Mouse (Mus musculus) C3H10T1/2 (cell line): ENCODE measurements around the gene S100a16. TPM values are rescaled to one million over a fixed set of nuclear protein-coding genes. Genes with fewer than 3 reads are reported as not detected.

Experiments used
- polyA plus RNA-seq, 2 experiments: library from polyadenylated mRNA; unstranded; fragments of >200 nt; fragmentation: generic; extraction: Trizol; gene quantifications; one replicate each; pipeline ENCODE4 v1.2.1; 2012; ENCODE audit warnings: missing spikeins in 2 of 2

The S100a16 gene
- polyA plus RNA-seq = 100 to 1,000 TPM in 1 of 2 experiments, 1 to 10 TPM in 1; 3.9 to 111 TPM

DNA sequence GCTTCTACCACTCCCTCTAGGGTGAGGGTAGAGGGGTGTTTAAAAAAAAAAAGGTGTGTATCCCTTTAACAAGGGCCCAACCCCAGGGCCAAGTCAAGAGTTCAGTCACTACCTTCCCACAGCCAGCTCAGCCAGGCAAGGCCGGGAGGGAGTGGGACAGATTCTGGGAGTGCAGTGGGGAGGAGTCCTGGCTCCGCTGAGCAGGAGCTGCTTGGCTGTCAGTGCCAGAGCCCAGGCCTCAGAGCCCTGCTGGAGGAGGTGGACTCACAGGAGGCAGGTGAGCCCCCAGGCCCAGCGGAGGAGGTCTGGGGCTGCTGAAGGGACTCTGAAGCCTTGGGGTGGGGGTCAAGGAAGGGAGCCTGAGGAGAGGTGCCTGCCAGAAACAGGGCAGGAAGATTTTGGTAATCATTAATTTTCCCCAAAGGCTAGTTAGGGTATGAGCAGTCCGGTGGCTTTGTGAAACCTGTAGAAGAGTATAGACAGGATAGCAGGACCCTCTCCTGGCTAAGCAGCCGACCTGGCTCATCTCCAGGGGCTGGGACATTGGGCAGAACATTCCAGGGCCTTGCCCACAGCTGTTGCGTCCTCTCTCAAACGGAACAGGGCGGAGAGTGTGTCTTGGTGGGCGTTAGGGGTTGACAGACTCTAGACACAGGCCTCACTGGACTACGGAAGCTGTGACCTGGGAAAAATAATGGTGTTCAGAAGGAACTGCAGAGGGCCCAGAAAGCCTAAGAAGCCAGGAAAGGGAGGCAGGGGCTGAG is at the start of gene S100a16:
S100a16 (plus strand) TSS at position 114 of the 764 bp plus-strand sequence.

DNA sequence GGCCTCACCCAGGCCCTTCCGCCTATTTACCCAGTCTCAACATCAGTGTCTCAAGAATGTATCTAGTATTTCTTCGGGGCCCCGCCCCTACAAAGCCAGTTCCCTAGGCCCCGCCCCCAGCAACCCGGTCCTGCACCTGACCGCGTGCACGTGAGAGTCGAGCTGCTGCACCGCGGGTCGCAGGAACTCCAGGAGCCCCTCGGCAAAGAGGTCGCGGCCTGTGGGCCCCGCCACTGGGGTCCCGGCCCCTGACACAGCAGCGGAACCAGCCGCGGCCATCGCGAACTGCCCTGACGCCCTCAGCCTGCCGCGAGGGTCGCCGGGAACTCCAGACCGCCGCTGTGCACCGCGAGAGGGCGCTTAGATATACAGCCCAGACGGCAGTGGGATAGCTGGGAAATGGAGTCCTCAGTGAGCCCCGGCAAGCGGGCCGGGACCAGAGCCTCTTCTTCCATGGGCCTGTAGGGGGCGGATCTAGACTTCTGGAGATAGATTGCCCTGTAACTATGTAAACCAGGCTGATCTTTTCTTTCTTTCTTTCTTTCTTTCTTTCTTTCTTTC is 46.3 kb upstream of the S100a16 start, which contains the start of gene Snapin:
Snapin (minus strand) TSS at position 338 of the 561 bp plus-strand sequence.

DNA sequence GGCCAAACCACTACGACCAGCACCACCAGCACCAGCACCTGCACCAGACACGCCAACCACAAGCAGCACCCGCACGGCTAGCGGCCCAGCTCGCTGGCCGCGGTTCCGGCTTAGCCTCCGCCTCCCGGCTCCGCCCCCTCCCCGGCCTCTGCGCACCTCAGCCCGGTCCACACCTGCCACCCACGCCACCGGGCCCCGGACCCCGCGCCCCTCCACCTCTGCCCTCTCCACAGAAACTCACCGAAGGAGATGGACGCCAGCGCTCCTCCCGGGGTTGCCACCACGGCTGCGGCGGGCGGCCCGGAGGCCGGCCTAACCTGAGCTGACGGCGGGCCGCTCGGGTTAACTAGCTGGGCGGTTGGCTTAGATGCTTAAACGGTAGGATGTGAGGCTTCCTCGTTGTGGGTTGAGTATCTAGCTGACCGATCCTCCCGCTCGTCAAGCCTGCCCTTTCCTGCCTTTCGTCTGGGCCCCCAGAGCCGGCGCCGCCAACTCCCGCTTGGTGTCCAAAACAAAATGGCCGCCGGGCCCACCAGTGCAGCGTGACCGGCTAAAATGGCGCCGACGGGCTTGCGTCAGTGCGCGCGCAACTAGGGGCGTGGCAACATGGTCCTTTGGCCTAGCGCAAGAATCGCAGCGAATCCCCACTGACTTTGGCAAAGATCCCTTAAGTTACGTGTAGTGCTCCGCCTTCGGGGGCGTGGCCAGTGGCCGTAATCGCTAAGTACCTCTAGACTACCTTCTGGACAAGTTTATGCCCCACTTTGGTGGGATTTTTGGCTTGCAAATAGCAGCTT is 27.9 kb upstream of the S100a16 start, which contains the start of gene Chtop:
Chtop (minus strand) TSS at position 549 of the 797 bp plus-strand sequence.

DNA sequence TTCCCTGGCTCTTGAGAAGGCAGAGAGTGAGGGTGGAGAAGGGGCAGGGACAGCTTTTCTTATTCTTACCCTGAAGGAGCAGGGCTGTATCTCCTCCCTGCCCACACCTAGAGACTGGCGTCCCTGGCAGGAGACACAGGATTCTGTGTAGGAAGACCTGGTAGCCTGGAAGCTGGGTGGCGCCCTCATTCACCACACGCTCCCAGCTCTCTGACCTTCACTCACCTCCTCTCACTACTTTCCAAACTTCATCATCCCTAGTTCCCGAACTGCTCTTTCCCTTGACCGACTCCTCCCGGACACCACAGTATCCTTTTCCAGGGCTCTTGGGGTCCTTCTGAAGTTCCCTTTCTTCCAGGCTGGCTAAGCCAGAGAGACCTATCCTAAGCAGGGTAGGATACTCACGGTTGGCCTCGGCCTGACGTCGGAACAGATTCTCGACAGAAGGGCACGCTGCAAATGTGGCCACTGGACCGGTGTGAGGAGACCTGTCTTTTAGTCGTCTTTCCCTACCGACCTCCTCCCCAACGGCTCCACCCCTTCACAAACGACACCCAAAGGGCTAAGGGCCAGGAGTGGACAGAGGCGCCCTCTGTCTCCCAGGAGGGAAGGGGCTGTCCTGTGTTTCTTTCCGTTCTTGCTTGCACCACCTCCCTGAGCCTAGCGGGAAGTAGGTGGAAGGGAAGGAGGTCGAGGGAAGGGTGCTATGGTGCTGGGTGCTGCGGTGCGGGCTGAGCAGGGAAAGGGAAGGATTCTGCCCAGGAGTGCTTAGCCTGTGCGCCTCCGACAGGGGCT is 23.1 kb upstream of the S100a16 start, which contains the start of the genes S100a1 and S100a13:
S100a1 (minus strand) TSS at position 597 of the 795 bp plus-strand sequence.
S100a13 (plus strand) TSS at position 640 of the 795 bp plus-strand sequence.

DNA sequence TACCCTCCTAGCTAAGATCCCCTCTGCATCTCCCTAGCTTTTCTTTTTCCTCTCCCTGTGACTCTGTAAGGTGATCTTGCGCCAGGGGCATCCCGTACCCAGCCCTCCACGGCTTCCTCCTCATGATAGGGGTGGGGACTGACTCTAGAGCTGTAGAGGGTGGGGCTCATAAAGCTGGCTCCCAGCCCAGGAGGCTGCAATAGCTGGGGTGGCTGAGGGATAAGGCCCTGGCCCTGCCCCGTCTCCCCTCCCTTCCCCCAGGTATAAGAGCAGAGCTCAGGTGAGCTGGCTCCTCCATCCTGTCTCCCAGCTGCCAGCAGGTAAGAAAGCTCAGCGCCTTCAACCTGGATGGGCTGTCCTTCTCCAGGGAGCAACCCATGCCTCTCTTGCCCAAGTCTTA is 10.5 kb upstream of the S100a16 start, which contains the start of gene S100a14:
S100a14 (plus strand) TSS at position 277 of the 400 bp plus-strand sequence.

DNA sequence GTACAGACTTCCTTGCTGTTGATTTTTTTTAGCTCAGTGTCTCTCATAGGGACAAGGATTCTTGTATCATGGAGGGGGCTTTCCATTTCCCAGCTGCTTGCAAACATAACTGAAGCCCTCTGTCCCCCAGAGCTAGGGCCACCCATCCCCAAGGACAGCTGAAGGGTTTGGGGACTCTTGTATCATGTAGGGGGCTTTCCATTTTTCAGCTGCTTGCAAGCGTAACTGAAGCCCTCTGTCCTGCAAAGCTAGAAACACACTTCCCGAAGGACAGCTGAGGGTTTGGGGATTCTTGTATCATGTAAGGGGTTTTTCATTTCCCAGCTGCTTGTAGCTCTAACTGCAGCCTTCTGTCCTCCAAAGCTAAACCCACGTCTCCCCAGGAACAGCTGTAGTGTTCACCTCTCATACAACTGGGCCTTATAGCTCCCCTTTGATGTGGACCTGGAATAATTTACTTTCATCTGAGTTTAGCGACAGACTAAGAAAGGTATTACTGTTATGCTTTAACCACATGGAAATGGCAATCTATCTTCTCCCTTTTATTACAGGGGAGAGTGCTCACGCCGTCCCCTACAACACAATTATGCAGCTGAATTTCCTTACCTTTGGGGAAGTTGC is 23.1 kb downstream of the S100a16 start, which contains the start of gene S100a3:
S100a3 (plus strand) TSS at position 571 of the 621 bp plus-strand sequence.

DNA sequence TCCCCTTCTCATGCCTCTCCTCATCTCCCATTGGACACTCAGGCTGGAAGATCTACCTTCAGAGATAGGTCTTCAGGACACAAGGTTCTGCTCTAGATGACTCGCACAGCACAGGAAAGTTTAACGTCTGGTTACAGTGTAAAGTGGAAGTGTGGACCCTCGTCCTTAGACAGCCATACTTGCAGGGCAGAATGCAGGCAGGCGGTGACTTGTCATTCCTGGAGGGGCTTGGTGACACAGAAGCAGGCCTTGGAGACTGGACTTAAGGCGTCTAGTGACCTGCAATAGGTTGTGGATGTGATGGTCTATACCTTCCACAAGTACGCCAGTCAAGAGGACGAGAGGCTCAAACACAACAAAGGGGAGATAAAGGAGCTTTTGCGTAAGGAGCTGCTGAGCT is 52.9 kb downstream of the S100a16 start, which contains the start of gene S100a2:
S100a2 (plus strand) TSS at position 301 of the 400 bp plus-strand sequence.

Other genes starting within 250 kb of the S100a16 start
- gene Gatad2b, start 244.1 kb upstream of the S100a16 start, polyA plus RNA-seq = 1 to 10 TPM; 1.5 to 9.9 TPM
- 1 to 10 TPM in 1 of 2 experiments, under 1 TPM in 1; 0.14 to 2.2 TPM for gene Slc27a3, start 147.3 kb upstream of the S100a16 start, polyA plus RNA-seq
- 10 to 100 TPM; 17.2 to 28.2 TPM for gene Ints3, start 103.6 kb upstream of the S100a16 start, polyA plus RNA-seq
- gene Npr1, start 71.4 kb upstream of the S100a16 start, polyA plus RNA-seq = 1 to 10 TPM in 1 of 2 experiments, under 1 TPM in 1; 0.48 to 1.6 TPM
- 10 to 100 TPM; 28.7 to 59.6 TPM for gene Ilf2, start 61.1 kb upstream of the S100a16 start, polyA plus RNA-seq
- gene Snapin, start 46.2 kb upstream of the S100a16 start, polyA plus RNA-seq = 10 to 100 TPM in 1 of 2 experiments, 1 to 10 TPM in 1; 6.5 to 42.9 TPM
- gene Chtop, start 27.8 kb upstream of the S100a16 start, polyA plus RNA-seq = 10 to 100 TPM; 34.7 to 76.9 TPM
- 100 to 1,000 TPM in 1 of 2 experiments, 10 to 100 TPM in 1; 25.4 to 118 TPM for gene S100a1, start 22.9 kb upstream of the S100a16 start, polyA plus RNA-seq
- 100 to 1,000 TPM in 1 of 2 experiments, 10 to 100 TPM in 1; 82.1 to 195 TPM for gene S100a13, start 22.8 kb upstream of the S100a16 start, polyA plus RNA-seq
- gene S100a14, start 10.4 kb upstream of the S100a16 start, polyA plus RNA-seq = under 1 TPM; 0.22 to 0.58 TPM
- gene S100a3, start 23.3 kb downstream of the S100a16 start, polyA plus RNA-seq = 10 to 100 TPM in 1 of 2 experiments, 1 to 10 TPM in 1; 7.2 to 22.4 TPM
- not detected for gene S100a2, start 53.0 kb downstream of the S100a16 start, polyA plus RNA-seq
- gene Gm42674, start 64.7 kb downstream of the S100a16 start, polyA plus RNA-seq = 1 to 10 TPM; 1.2 to 1.6 TPM
- over 10,000 TPM in 1 of 2 experiments, 1,000 to 10,000 TPM in 1; 5,914 to 20,400 TPM for gene S100a4, start 66.5 kb downstream of the S100a16 start, polyA plus RNA-seq
- 1 to 10 TPM in 1 of 2 experiments, under 1 TPM in 1; 0.98 to 1.2 TPM for gene S100a5, start 71.3 kb downstream of the S100a16 start, polyA plus RNA-seq
- 1,000 to 10,000 TPM; 5,353 to 9,678 TPM for gene S100a6, start 75.6 kb downstream of the S100a16 start, polyA plus RNA-seq
- 1 to 10 TPM in 1 of 2 experiments, under 1 TPM in 1; 0.43 to 1.8 TPM for gene S100a7a, start 116.8 kb downstream of the S100a16 start, polyA plus RNA-seq
- not detected for gene S100a8, start 131.7 kb downstream of the S100a16 start, polyA plus RNA-seq
- gene S100a9, start 158.5 kb downstream of the S100a16 start, polyA plus RNA-seq = not detected
- gene Pglyrp4, start 189.7 kb downstream of the S100a16 start, polyA plus RNA-seq = not detected
- not detected for gene Gm5849, start 240.6 kb downstream of the S100a16 start, polyA plus RNA-seq